Mouse (Mus musculus): Measurements from ENCODE around the gene Slc43a2. TPM values are rescaled to one million over a fixed set of nuclear protein-coding genes. Genes with fewer than 3 reads are reported as not detected.

The Slc43a2 gene
- polyA plus RNA-seq (2015; fragmentation: Nextera tagmentation; extraction: Ambion mirVana) = 5.9 and 6.3 TPM in 2 replicates

DNA sequence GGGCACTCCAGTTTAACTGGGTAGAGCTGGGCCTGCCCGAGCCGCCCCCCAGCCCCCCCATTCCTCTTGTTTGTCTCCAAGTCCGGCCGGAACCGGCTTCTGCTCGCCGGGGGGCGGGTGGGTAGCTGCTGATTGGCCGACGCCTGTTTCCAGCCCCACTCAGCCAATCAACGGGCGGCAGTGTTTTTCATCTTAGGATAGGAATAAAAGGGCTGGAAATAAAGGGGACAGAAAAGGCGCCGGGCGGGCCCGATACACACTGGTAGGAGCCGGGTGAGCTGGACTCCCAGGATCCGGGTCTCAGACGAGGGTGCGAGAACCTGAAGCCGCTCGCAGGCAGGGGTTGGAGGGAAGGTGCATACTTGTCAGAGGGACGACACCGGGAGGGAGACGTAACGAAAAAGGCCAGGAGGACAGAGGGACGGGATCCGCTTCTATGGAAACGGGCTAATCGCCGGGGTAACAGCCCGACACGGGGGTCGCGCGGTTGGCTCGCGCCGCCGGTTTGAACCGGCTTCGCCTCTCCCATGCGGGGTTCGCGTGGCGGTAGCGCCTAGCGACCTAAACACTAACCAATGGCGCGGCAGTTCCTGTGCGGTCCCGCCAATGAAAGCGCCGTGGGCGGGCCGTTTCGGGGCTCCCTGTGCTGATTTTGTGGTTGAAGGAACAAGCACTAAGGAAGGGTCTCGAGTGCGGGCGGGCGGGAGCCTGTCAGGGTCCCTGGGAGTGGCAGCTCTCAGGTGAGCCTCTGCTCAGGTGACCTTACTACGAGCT is at the start of gene Slc43a2:
Gene Slc43a2 (plus strand): TSS at position 226 of the 774 bp plus-strand sequence.

DNA sequence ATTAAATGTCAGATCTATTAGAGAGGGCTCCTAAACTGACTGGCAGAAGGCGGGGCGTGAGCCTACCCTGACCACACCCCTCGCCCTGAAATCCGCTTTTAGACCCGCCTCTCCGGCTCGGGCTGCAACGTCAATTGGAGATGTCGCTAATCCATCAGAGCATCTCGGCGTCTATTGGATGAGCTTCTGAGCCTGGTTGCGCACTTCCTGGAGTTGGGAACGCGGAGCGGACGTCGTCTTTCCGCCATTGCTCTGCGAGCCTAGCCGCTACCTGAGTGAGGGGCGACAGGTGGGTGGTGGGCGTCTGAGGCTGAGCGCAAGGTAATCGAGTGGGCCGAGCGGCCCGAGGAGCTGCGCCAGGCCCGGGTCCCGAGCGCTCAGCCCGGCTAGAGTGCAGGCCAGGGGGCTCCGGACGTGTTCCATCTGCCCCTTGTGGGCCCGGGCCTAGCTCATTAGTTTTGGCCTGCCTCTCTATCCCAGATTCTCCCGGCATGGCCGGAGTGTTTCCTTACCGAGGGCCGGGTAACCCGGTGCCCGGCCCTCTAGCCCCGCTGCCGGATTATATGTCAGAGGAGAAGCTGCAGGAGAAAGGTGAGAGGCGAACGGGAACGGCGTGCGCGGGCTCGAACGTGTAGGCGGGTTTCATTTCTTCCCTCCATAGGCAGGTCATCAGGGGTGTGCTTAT is 44.8 kb upstream of the Slc43a2 start, which contains the start of gene Prpf8:
Gene Prpf8 (plus strand): TSS at position 216 of the 685 bp plus-strand sequence.

GRCm38 (mm10) chr11:75509741-75510626 is 21.5 kb upstream of the Slc43a2 start, which contains the start of gene Rilp:
TSS of gene Rilp (plus strand) at chr11:75510094.

DNA sequence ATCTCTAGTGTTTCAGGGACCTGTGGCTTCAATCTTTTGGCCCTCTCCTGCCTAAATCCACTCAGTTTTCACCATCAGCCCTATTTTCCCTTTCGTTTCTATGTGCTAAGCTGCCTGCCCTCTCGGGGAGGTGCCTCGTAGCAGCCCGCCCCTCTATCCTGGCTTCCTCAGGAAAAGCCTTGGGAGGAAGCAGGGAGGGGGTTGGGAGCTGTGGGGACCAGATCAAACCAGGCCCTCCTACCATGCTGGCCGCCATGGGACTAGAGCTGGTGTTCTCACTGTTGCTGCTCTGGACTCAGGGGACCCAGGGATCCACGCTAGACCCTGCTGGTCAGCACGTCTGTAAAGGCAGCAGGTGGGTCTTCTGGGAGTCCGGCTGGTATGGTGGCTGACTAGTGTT is 18.2 kb upstream of the Slc43a2 start, which contains the start of gene Scarf1:
Gene Scarf1 (plus strand): TSS at position 205 of the 400 bp plus-strand sequence.

DNA sequence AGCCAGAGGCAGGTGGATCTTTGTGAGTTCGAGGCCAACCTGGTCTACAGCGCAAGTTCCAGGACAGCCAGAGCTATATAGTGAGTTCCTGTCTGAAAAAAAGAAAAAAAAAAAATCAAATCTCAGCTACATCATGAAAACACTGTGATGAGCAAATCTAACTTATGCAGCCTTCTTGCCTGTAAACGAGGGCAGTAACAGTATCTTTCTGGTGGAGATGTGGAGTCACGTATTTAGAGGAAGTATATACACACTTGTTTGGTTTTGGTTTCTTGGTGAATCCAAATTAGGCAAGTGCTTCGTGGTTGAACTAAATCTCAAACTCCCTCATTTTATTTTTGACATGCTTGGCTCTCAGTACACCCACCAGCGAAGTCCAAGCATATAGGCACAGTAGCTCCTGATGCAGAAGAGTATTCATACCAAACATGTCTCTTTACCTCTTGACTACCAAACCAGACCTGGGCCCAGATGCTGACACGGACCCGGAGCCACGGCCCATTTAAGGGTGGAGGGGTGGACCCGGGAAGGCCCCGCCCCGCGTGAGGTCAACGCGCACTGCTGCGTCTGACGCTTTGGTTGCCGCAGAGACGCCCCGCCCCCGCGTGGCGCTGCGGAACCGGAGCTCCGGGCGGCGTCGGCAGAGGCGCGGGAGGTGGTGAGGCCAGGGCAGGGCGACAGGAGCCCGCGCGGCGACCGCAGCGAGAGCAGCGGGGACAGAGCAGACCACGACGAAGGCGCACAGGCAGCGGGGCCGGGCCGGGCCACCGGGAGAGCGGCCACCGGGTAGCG is 56.2 kb downstream of the Slc43a2 start, which contains the start of gene Pitpna:
Gene Pitpna (plus strand): TSS at position 605 of the 792 bp plus-strand sequence.

Other genes starting within 250 kb of the Slc43a2 start
- 114 and 136 TPM in 2 replicates for gene Rpa1, start 183.4 kb upstream of the Slc43a2 start, polyA plus RNA-seq (2015; fragmentation: Nextera tagmentation; extraction: Ambion mirVana)
- gene Smyd4, start 183.3 kb upstream of the Slc43a2 start, polyA plus RNA-seq (2015; fragmentation: Nextera tagmentation; extraction: Ambion mirVana) = 7.0 and 7.8 TPM in 2 replicates
- gene Serpinf1, start 109.0 kb upstream of the Slc43a2 start, polyA plus RNA-seq (2015; fragmentation: Nextera tagmentation; extraction: Ambion mirVana) = 18.7 and 22.6 TPM in 2 replicates
- gene Serpinf2, start 92.1 kb upstream of the Slc43a2 start, polyA plus RNA-seq (2015; fragmentation: Nextera tagmentation; extraction: Ambion mirVana) = 0.28 and 0.30 TPM in 2 replicates
- gene Wdr81, start 77.0 kb upstream of the Slc43a2 start, polyA plus RNA-seq (2015; fragmentation: Nextera tagmentation; extraction: Ambion mirVana) = 15.2 and 16.0 TPM in 2 replicates
- 12.8 and 15.4 TPM in 2 replicates for gene Tlcd2, start 70.0 kb upstream of the Slc43a2 start, polyA plus RNA-seq (2015; fragmentation: Nextera tagmentation; extraction: Ambion mirVana)
- 23.3 and 24.4 TPM in 2 replicates for gene Prpf8, start 44.9 kb upstream of the Slc43a2 start, polyA plus RNA-seq (2015; fragmentation: Nextera tagmentation; extraction: Ambion mirVana)
- gene Rilp, start 21.6 kb upstream of the Slc43a2 start, polyA plus RNA-seq (2015; fragmentation: Nextera tagmentation; extraction: Ambion mirVana) = 0.40 and 0.95 TPM in 2 replicates
- gene Scarf1, start 18.2 kb upstream of the Slc43a2 start, polyA plus RNA-seq (2015; fragmentation: Nextera tagmentation; extraction: Ambion mirVana) = 5.2 and 7.0 TPM in 2 replicates
- 42.1 and 45.8 TPM in 2 replicates for gene Pitpna, start 56.4 kb downstream of the Slc43a2 start, polyA plus RNA-seq (2015; fragmentation: Nextera tagmentation; extraction: Ambion mirVana)
- gene Inpp5k, start 99.3 kb downstream of the Slc43a2 start, polyA plus RNA-seq (2015; fragmentation: Nextera tagmentation; extraction: Ambion mirVana) = 29.2 and 34.8 TPM in 2 replicates
- 19.4 and 24.4 TPM in 2 replicates for gene Myo1c, start 118.8 kb downstream of the Slc43a2 start, polyA plus RNA-seq (2015; fragmentation: Nextera tagmentation; extraction: Ambion mirVana)
- 35.3 and 41.5 TPM in 2 replicates for gene Crk, start 147.6 kb downstream of the Slc43a2 start, polyA plus RNA-seq (2015; fragmentation: Nextera tagmentation; extraction: Ambion mirVana)
- 261 and 271 TPM in 2 replicates for gene Ywhae, start 201.2 kb downstream of the Slc43a2 start, polyA plus RNA-seq (2015; fragmentation: Nextera tagmentation; extraction: Ambion mirVana)

All from spleen, postnatal 0 days (tissue).